Mouse (Mus musculus) cerebellum, adult 11-12 months (tissue): ENCODE data around the gene Ttll13.

ENCODE experiments used
- DNase-seq: peaks from one replicate; pipeline ENCODE4 v3.0.0; 2022

The Ttll13 gene

GRCm38 (mm10) chr7:80246148-80246721, at the start of gene Ttll13:
TSS of gene Ttll13 (plus strand) at chr7:80246376.
- peak; percentile 98 for DNase-seq

GRCm38 (mm10) chr7:80197371-80197770, 48.8 kb upstream of the Ttll13 start:
- DNase-seq: no peak

GRCm38 (mm10) chr7:80197941-80198778, 48.0 kb upstream of the Ttll13 start:
- peak; percentile 78 for DNase-seq

- no peak for DNase-seq
Measured at GRCm38 (mm10) chr7:80198863-80199262, 47.3 kb upstream of the Ttll13 start.

GRCm38 (mm10) chr7:80199286-80199685, 46.9 kb upstream of the Ttll13 start:
- DNase-seq: no peak

GRCm38 (mm10) chr7:80199851-80200587, 46.2 kb upstream of the Ttll13 start:
- no peak for DNase-seq

- DNase-seq: no peak
Measured at GRCm38 (mm10) chr7:80200588-80200945, 45.6 kb upstream of the Ttll13 start.

- DNase-seq: no peak
Measured at GRCm38 (mm10) chr7:80200963-80201539, 45.1 kb upstream of the Ttll13 start.

GRCm38 (mm10) chr7:80201888-80202540, 44.2 kb upstream of the Ttll13 start:
- no peak for DNase-seq

- DNase-seq: no peak
Measured at GRCm38 (mm10) chr7:80202961-80203360, 43.2 kb upstream of the Ttll13 start.

- peak; percentile 2 for DNase-seq
Measured at GRCm38 (mm10) chr7:80203638-80204096, 42.5 kb upstream of the Ttll13 start.

GRCm38 (mm10) chr7:80204362-80204761, 41.8 kb upstream of the Ttll13 start:
- no peak for DNase-seq

- DNase-seq: no peak
Measured at GRCm38 (mm10) chr7:80204961-80205360, 41.2 kb upstream of the Ttll13 start.

GRCm38 (mm10) chr7:80205705-80206589, 40.2 kb upstream of the Ttll13 start:
- no peak for DNase-seq

- DNase-seq: no peak
Measured at GRCm38 (mm10) chr7:80207314-80207731, 38.9 kb upstream of the Ttll13 start.

- DNase-seq: no peak
Measured at GRCm38 (mm10) chr7:80208026-80208642, 38.0 kb upstream of the Ttll13 start.

- DNase-seq: no peak
Measured at GRCm38 (mm10) chr7:80208738-80209430, 37.3 kb upstream of the Ttll13 start.

GRCm38 (mm10) chr7:80209669-80210068, 36.5 kb upstream of the Ttll13 start:
- DNase-seq: no peak

GRCm38 (mm10) chr7:80210982-80211381, 35.2 kb upstream of the Ttll13 start:
- no peak for DNase-seq

GRCm38 (mm10) chr7:80213604-80214003, 32.6 kb upstream of the Ttll13 start:
- DNase-seq: no peak

GRCm38 (mm10) chr7:80214459-80214858, 31.7 kb upstream of the Ttll13 start:
- DNase-seq: no peak
